Mouse (Mus musculus) large intestine, adult 2 months (tissue): Measurements from ENCODE around the gene Abhd11. TPM values are rescaled to one million over a fixed set of nuclear protein-coding genes. Genes with fewer than 3 reads are reported as not detected.

Experiments used
- polyA plus RNA-seq: library from polyadenylated mRNA; depleted of rRNA; stranded (reverse); fragments of >200 nt; gene quantifications from 2 replicates; pipeline ENCODE4 v1.2.3, GENCODE M21; 2012; rRNA removed

Abhd11 gene
- polyA plus RNA-seq, 1 experiment = 159 TPM

Other genes with a start within 250 kb of the Abhd11 start
- not detected in 2 replicates for gene Tmem270, start 102.4 kb upstream of the Abhd11 start, polyA plus RNA-seq
- 0.27 and 0.77 TPM in 2 replicates for gene Cldn13, start 93.6 kb upstream of the Abhd11 start, polyA plus RNA-seq
- gene Mettl27, start 76.8 kb upstream of the Abhd11 start, polyA plus RNA-seq = 13.6 and 15.3 TPM in 2 replicates
- 111 and 235 TPM in 2 replicates for gene Cldn4, start 62.2 kb upstream of the Abhd11 start, polyA plus RNA-seq
- 796 and 924 TPM in 2 replicates for gene Cldn3, start 22.9 kb upstream of the Abhd11 start, polyA plus RNA-seq
- gene Stx1a, start 14.3 kb downstream of the Abhd11 start, polyA plus RNA-seq = 6.4 and 6.8 TPM in 2 replicates
- gene Dnajc30, start 55.0 kb downstream of the Abhd11 start, polyA plus RNA-seq = 31.4 and 38.8 TPM in 2 replicates
- gene Bud23, start 55.8 kb downstream of the Abhd11 start, polyA plus RNA-seq = 52.2 and 65.6 TPM in 2 replicates
- gene Vps37d, start 69.1 kb downstream of the Abhd11 start, polyA plus RNA-seq = 3.0 and 4.0 TPM in 2 replicates
- 80.5 and 207 TPM in 2 replicates for gene Mlxipl, start 80.7 kb downstream of the Abhd11 start, polyA plus RNA-seq
- gene Tbl2, start 140.5 kb downstream of the Abhd11 start, polyA plus RNA-seq = 8.9 and 11.7 TPM in 2 replicates
- 26.3 and 28.4 TPM in 2 replicates for gene Bcl7b, start 159.1 kb downstream of the Abhd11 start, polyA plus RNA-seq
- 16.2 and 19.7 TPM in 2 replicates for gene Baz1b, start 178.1 kb downstream of the Abhd11 start, polyA plus RNA-seq
- gene Fzd9, start 242.1 kb downstream of the Abhd11 start, polyA plus RNA-seq = 2.8 and 3.7 TPM in 2 replicates